Mouse (Mus musculus) left cerebral cortex, adult 9 months (tissue): ENCODE data around the gene Cyp2ab1.
A peak's percentile ranks its signal among the peaks of the same experiment; 100 is the strongest.
"Not testable (repeated sequence)": the region's sequence is repeated elsewhere in the genome, so short reads cannot be mapped to it uniquely, and the experiment has no call there.

ENCODE experiments used
- DNase-seq, 2 experiments: peaks; one replicate each; pipeline ENCODE4 v3.0.0; 2022; ENCODE audit warnings: low spot score in 2 of 2

Cyp2ab1 gene

GRCm38 (mm10) chr16:20325286-20325685, at the start of gene Cyp2ab1:
TSS of gene Cyp2ab1 (minus strand) at chr16:20325404.
- no peak for DNase-seq

DNA sequence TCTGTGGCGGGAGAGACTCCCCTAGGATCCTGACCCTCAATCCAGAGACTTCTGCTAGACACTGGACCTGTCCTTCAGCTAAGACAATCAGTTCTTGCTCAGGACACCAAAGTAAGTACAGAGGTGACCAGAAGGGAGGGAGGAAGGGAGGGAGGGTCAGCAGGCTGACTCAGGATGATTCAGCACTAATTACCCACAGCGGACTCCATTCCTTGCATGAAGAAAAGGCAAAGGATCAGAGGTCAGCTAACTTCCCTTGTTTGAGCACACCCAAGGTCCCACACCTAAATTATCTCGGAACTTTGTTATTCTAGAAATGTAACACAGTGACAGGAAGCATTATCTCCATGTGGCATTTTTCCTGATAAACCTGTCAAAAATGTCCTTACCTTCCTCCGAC, 46.5 kb upstream of the Cyp2ab1 start:
- DNase-seq, result no peak

GRCm38 (mm10) chr16:20368221-20368620, 43.0 kb upstream of the Cyp2ab1 start:
- no peak for DNase-seq

DNA sequence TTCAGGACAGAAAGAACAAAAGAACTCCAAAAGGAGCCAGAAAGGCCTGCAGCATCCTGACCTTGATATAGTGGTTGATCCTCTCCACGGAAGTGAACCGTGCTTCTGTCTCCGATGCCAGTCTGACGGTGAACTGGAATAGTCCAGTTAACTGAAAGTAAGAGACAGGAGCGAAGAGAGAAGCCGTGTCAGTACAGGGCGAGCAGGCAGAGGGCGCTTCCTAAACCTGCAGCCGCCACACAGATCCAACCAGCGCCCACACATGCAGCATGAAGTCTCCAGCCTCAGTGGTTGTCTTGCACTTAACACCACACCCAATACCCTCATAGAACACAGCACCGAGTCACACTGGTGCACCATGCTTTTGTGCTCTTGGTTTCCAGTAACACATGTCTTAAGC, 36.9 kb upstream of the Cyp2ab1 start:
- DNase-seq, result no peak

- not testable (repeated sequence) for DNase-seq
These were observed 36.3 kb upstream of the Cyp2ab1 start for GRCm38 (mm10) chr16:20361496-20361895.

DNA sequence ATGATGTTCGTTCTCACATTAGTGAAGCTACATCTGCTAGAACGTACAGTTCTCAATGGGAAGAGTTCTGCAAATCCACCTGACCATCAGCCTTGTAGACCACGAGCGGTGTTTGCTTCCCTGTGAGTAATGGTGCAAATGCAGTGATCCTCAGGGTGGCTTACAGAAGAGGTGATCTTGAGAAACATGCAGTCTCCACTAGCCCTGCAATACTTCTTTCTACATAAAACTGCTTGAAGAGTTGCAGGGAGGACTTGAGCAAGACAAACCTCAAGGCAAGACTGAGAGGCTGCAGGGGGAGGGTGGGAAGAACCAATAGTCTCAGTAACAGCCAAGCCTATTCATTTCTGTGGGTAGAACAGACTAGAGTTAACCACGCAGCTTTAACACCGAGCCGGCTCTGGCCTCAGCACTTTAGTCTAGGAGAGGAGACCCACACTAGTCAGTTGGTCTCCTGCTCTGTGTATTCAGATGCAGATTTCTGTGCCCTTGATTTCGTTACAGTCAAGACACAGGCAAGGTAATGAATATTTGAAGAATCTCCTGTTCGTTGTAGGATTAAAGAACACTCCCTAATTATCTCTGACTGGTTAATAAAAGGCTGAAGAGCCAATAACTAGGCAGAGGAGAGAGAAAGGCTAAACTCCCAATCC, 34.6 kb upstream of the Cyp2ab1 start:
- DNase-seq, result no peak

DNA sequence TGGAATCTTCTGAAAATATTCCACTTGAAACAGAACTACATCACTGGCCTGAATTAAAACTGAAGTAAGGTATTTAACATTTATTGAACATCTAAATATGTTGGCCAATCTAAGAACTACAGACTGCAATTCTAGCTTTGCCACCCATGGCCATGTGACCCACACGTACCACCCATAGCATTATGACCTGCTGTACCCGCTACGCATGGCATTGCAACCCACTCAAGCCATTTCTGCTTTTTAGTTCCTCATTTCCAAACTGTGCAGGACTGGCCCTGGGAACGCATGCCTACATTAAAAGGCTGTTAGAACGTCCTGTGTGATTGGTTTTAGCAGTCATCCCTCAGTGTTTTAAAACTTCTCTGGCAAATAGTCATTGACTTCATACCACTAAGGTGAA, 32.6 kb upstream of the Cyp2ab1 start:
- no peak for DNase-seq

DNA sequence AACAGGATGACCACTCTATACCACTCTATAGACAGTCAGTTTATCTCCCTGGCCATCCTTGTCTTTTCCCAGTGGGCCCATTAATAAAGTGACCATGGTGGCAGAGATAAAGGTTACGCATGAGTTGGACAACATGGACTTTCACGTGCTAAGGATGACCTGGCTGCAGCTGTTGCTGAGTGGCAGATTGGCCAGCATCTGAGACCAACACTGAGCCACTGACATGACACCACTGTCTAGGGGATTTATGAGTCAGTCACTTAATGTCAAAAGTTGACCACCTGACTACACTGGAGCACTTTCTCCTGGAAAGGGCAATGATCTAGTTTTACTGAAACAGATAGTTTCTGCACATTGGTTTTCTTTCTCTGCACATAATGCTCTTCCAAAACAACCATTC, 29.6 kb upstream of the Cyp2ab1 start:
- no peak for DNase-seq

DNA sequence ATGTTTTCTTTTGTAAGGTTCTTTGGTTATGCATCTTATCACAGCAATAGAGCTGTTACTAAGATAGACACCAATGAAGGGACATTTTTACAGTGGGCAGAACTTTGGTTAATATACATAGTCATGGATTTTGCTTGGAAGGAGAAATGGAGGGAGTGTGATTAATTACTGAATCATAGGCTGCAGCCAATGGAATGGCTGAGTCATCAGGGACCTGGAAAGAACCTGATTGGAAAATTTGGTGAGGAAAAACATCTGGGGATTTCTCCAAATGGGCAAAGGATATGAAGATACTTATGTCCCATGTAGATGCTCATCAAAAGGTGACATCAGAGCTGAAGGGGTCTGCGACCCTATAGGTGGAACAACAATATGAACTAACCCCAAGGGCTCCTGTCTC, 28.8 kb upstream of the Cyp2ab1 start:
- no peak for DNase-seq

DNA sequence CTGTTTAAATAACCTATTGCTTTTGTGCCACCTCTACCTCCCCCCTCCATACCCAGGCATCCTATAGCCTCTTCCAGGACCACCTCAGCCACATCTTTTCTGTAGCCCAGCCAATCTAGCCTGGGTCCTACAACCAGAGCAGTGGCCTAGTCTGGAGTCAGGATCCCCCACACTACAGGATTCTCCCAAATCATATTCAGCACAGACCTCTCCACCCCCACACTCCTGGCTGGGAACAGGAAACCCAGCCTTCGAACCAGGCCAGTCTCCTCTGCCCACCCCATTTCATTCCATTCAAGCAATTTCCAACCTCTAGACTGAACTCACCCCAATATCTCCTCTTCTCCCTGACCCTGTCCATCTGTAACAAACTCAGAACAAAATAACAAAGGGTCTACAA, 20.3 kb upstream of the Cyp2ab1 start:
- DNase-seq, result no peak

- DNase-seq, result peak; percentile 61 to 79
These were observed 13.4 kb upstream of the Cyp2ab1 start for GRCm38 (mm10) chr16:20338616-20339015.

DNA sequence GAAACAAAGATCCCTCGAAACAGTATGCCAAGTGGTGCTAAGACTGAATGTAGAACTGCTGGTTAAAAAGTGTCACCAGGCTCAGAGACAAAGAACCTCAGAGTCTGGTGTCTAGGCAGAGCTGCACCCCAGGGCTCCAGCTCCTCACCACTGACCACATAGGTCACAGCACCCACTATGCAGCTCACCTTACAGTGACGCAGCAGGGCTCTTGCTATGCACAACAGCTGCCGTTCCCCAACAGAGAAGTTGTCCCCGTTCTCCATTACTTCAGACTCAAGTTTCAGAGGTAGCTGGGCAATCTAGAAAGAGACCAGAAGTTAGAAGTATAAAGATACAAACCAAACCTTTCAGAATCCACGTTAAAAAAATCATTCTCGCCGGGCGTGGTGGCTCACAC, 9.7 kb upstream of the Cyp2ab1 start:
- DNase-seq, result no peak

- no peak for DNase-seq
These were observed 3.1 kb upstream of the Cyp2ab1 start for GRCm38 (mm10) chr16:20328306-20328705.

DNA sequence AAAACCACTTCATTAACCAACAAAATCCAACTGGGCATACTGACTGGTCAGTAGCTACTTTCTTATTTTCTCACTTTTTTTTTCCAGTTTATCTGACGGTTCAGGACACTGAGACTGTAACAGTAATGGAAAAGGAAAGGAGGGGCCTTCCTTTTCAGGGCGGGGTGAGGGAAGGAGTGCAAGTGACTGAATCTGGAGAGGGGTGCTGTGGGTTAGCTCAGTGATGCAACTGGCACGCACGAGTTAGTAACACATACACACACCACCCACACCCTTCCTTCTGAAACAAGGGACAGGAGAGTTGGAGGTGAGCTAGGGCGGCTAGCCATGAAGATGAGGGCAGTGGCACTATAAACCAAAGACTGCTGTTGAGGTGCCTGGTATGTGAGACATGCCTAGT, 1.3 kb downstream of the Cyp2ab1 start:
- DNase-seq, result no peak

DNA sequence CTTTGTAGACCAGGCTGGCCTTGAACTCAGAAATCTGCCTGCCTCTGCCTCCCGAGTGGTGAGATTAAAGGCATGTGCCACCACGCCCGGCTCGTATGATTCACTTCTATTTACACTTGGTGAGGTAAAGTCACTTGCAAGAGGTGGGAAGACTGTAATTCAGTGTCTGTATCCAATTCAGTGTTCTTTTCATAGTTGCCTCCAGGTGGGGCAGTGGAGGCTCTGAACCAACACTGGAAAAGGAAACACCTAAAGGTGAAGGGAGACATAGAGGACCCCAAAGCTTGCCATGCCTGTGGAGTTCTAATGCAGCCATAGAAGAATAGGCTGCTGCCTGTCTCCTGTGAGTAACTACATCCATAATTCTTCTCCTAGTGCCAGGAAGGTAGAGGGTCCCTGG, 2.9 kb downstream of the Cyp2ab1 start:
- DNase-seq, result no peak

DNA sequence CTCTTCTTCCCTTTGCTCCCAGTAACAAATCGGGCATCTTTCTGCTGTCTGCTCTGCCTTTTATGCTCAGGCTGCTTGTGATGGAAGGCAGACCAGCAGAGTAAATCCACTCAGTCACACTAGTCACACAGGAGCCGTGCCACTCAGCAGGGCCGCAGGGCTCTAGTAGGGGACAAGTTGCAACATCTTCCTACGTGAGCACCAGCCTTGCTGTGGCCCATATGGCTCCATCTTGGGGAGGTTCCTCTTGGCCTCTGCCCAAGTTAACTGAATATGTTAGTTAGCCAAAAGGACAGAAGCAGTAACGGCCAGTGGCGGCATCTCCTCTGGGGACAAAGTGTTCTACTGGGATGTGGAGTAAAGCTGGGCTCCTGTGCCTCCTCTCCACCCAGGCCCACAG, 8.4 kb downstream of the Cyp2ab1 start:
- no peak for DNase-seq

GRCm38 (mm10) chr16:20315266-20315665, 9.9 kb downstream of the Cyp2ab1 start:
- DNase-seq, result no peak

DNA sequence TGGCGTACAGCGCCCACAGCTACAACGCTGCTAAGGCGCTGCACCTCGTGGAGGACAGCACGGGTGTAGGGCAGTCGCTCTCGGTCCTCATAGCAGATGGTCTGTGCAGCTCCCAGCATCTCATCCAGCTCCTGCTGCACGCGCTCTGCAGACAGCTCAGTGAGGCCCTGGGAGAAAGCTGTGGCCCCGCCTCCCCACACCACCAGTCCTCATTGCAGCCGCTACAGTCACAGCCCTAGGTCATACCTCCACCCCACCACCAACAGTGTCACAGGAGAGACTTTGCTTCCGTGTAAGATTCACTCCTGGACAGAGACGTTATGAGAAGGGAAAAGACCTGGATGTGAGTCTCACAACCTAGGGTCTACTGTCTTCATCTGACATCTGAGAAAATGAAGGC, 12.9 kb downstream of the Cyp2ab1 start:
- no peak for DNase-seq

DNA sequence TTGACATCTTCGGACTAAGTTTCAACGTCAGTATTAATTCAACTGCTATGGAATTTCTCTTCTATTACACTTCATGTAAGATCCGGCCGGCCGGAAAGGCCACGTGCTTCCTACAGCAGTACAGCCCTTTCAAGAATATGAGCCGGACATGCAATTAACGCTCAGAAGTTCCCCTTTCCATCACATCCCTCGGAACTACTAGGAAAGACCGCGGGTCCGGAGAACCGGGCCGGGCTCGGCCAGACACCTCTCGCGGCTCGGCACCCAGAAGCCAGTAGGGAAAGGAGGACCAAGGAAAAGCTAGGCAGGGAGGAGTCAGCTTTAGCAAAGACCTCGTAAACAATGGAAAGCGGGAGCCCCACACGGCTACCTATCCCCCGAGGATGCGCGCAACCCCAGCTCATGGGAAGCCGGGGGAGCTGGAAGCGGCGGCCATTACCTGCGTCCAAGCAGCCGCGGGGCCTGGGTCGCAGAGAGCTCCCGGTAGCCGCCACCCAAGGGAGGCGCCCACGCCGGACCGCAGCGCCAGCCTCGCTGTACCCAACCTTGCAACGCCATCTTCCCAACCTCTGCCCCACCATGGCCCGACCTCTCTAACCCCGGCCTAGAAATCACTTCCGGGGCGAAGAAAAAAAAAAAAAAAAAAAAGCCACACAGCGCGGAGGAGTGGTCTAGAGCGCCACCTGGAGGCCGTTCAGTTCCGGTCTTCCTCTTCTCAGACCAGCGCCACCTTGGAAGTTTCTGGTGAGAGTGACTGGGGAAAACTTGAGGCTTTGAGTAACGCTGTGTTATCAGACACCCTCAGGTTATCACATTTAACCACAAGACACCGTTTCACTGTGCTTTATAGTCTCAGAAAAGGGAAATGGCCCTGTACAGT, 23.2 kb downstream of the Cyp2ab1 start, which contains the start of gene Parl:
Parl (minus strand) TSS at position 618 of the 880 bp plus-strand sequence.
- peak in 1 of 2 experiments; percentile 79 for DNase-seq

DNA sequence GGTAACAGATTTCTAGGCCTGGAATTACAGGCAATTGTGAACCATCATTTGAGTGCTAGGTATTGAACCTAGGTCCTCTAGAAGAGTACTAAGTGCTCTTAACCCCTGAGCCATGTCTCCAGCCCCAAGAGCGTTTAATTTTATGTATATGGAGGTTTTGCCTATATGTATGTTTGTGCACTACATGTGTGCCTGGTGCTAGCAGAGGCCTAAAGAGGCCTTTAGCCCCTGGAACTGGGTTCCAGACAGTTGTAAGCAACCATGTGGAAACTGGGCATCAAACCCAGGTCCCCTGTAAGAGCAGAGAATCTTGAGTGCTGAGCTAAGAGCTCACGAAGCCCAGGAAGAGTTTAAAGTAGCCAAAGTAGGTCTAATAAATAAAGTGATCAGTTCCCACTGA, 25.1 kb downstream of the Cyp2ab1 start:
- DNase-seq, result no peak

- DNase-seq, result no peak
These were observed 45.0 kb downstream of the Cyp2ab1 start for GRCm38 (mm10) chr16:20280238-20280637.

GRCm38 (mm10) chr16:20279395-20279794, 45.8 kb downstream of the Cyp2ab1 start:
- DNase-seq, result no peak

DNA sequence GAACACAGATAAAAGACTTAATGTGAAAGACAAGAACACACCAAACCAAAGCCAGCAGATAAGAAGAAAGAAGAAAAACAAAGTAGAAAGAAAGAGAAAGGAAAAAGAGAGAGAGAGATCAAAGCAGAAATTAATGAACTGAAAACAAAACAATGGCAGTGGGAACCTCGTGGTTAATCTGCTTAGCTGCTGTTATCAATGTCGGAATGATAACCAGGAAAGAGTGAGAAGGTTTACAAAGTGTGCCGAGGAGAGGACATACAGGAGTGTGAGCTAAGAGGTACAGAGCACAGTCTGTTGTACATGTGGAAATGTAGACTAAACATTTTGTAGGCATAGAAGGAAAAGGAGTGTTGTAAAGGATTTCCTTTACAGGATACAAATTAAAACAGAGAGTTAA, 52.2 kb downstream of the Cyp2ab1 start:
- no peak for DNase-seq
